Mouse (Mus musculus) ES-E14 (cell line): ENCODE measurements around the gene Gm11084. TPM values are rescaled to one million over a fixed set of nuclear protein-coding genes. Genes with fewer than 3 reads are reported as not detected.

Experiments used
- DNase-seq: peaks from one replicate; pipeline ENCODE4 v3.0.0-alpha.2; 2013; ENCODE audit warnings: low read depth, low spot score
- H3K27ac ChIP-seq: 2 replicates; pipeline ENCODE4 v1.5.1; 2012; ENCODE audit warnings: low read depth, mild to moderate bottlenecking, low read length, moderate library complexity, mixed read lengths; ENCODE audit not compliant: poor library complexity, insufficient read depth, severe bottlenecking
- H3K36me3 ChIP-seq: 2 replicates; pipeline ENCODE4 v1.6.1; 2012; ENCODE audit warnings: mild to moderate bottlenecking, low read length, moderate library complexity, mixed read lengths; ENCODE audit not compliant: control insufficient read depth, poor library complexity, insufficient read depth, severe bottlenecking
- H3K4me1 ChIP-seq, 2 experiments: fragments of 150-350 bp in 1 of 2; sonication (generic) in 1 of 2; 2 replicates each; pipeline ENCODE4 v1.6.1; 2012; ENCODE audit warnings: low read length in 2 of 2, mild to moderate bottlenecking in 1 of 2, mixed read lengths in 1 of 2; ENCODE audit not compliant: control insufficient read depth in 2 of 2, insufficient read depth in 2 of 2, poor library complexity in 1 of 2
- H3K4me3 ChIP-seq, 2 experiments: fragments of 150-350 bp in 1 of 2; sonication (generic) in 1 of 2; 2 replicates each; pipeline ENCODE4 v1.5.1; 2012; ENCODE audit warnings: low read length in 2 of 2, low read depth in 1 of 2, mild to moderate bottlenecking in 1 of 2, mixed read lengths in 1 of 2; ENCODE audit not compliant: insufficient read depth in 1 of 2, poor library complexity in 1 of 2, severe bottlenecking in 1 of 2
- H3K9ac ChIP-seq: 2 replicates; pipeline ENCODE4 v1.6.1; 2012; ENCODE audit warnings: low read depth, mild to moderate bottlenecking, low read length, mixed read lengths; ENCODE audit not compliant: poor library complexity, insufficient read depth, severe bottlenecking
- H3K9me3 ChIP-seq: fragments of 150-350 bp; sonication (generic); 2 replicates; pipeline ENCODE4 v1.6.1; 2012; ENCODE audit warnings: low read depth, mild to moderate bottlenecking, low read length; ENCODE audit not compliant: control insufficient read depth, insufficient read depth
- CHD2 ChIP-seq: IDR thresholded peaks from 2 replicates; pipeline ENCODE4 v1.6.1; 2014; ENCODE audit warnings: mild to moderate bottlenecking, low read depth, low read length, inconsistent platforms
- HCFC1 ChIP-seq: IDR thresholded peaks from 2 replicates; pipeline ENCODE4 v1.6.1; 2012; ENCODE audit warnings: low read length, inconsistent platforms, borderline replicate concordance; ENCODE audit not compliant: insufficient read depth
- MAFK ChIP-seq: IDR thresholded peaks from 2 replicates; pipeline ENCODE4 v1.6.1; 2014; ENCODE audit warnings: mild to moderate bottlenecking, low read depth, low read length, inconsistent platforms; ENCODE audit not compliant: insufficient read depth
- ZC3H11A ChIP-seq: IDR thresholded peaks from 2 replicates; pipeline ENCODE4 v1.6.1; 2012; ENCODE audit warnings: low read depth, mild to moderate bottlenecking, inconsistent platforms, low read length, borderline replicate concordance
- ZNF384 ChIP-seq: IDR thresholded peaks from 2 replicates; pipeline ENCODE4 v1.6.1; 2012; ENCODE audit warnings: low read depth, low read length, inconsistent platforms
- in situ Hi-C, 2 experiments: fragments of 600-800 bp; cut with MboI; formaldehyde crosslinking; loops; one replicate each; pipeline ENCODE4 v1.15.1; 2025; ENCODE audit warnings: low sequenced_read_pairs in 2 of 2, inconsistent platforms in 1 of 2; ENCODE audit not compliant: unreplicated experiment in 2 of 2
- total RNA-seq: library from RNA; depleted of rRNA; stranded (reverse); fragments of 300-350 nt; gene quantifications from 2 replicates; pipeline ENCODE4 v1.2.3, GENCODE M21; 2012

The Gm11084 gene
- total RNA-seq, 1 experiment, result not detected

- DNase-seq, result no peak
- no peaks in the 10 kb centered on the region for H3K36me3 ChIP-seq
- TF ChIP-seq ZC3H11A (no peak), MAFK (no peak), HCFC1 (no peak), CHD2 (no peak), ZNF384 (no peak)
- no peak overlapping the region for H3K9ac ChIP-seq
- H3K9me3 ChIP-seq, result no peaks in the 10 kb centered on the region
- peak overlapping the region; percentile 96 to 99; a peak in 3 of 4 replicates for H3K4me3 ChIP-seq
- H3K27ac ChIP-seq, result peak overlapping the region; percentile 20; the same call in 1 of the 2 replicates
- H3K4me1 ChIP-seq, result peaks cover 11 to 19% of the 10 kb centered on the region in 2 experiments
- in situ Hi-C loops, result no loop called here
Measured at GRCm38 (mm10) chr2:72981441-72982109, 4.9 kb downstream of the Gm11084 start.

- Histone ChIP-seq H3K9me3 (no peaks in the 10 kb centered on the region), H3K4me3 (peak overlapping the region; percentile 96 to 99), H3K4me1 (peaks cover 11 to 16% of the 10 kb centered on the region in 2 experiments), H3K36me3 (no peaks in the 10 kb centered on the region), H3K27ac (peak overlapping the region; percentile 100), H3K9ac (peak overlapping the region; percentile 99)
- in situ Hi-C loops, result no loop called here
- TF ChIP-seq ZC3H11A (no peak), HCFC1 (no peak), CHD2 (no peak), ZNF384 (no peak), MAFK (no peak)
- DNase-seq, result no peak
Measured at GRCm38 (mm10) chr2:72981075-72981420, 5.5 kb downstream of the Gm11084 start.

GRCm38 (mm10) chr2:72980337-72981074 lies 6.0 kb downstream of the Gm11084 start, which contains the start of gene Sp3:
Gene Sp3, minus strand, starts transcription at chr2:72980446.
- no peaks in the 10 kb centered on the region for H3K36me3 ChIP-seq
- 0 out of 2 replicates have a peak, but pooled peaks have one; percentile 25 for TF ChIP-seq HCFC1
- no peak for TF ChIP-seq ZC3H11A
- TF ChIP-seq MAFK, result no peak
- peak; percentile 76 for TF ChIP-seq ZNF384
- TF ChIP-seq CHD2, result peak; percentile 84
- H3K9me3 ChIP-seq, result no peaks in the 10 kb centered on the region
- H3K4me3 ChIP-seq, result peak within 1 kb of the TSS; percentile 96 to 99
- DNase-seq, result peak; percentile 94
- peak within 1 kb of the TSS; percentile 100 for H3K27ac ChIP-seq
- in situ Hi-C loops, result no loop called here
- H3K4me1 ChIP-seq, result peaks cover 8 to 14% of the 10 kb centered on the region in 2 experiments
- peak within 1 kb of the TSS; percentile 100 for H3K9ac ChIP-seq

GRCm38 (mm10) chr2:72979659-72980071 lies 6.9 kb downstream of the Gm11084 start:
- in situ Hi-C loops, result no loop called here
- no peaks in the 10 kb centered on the region for H3K9me3 ChIP-seq
- peak overlapping the region; percentile 100 for H3K27ac ChIP-seq
- TF ChIP-seq ZNF384 (no peak), MAFK (no peak), HCFC1 (no peak), ZC3H11A (no peak), CHD2 (no peak)
- H3K4me3 ChIP-seq, result peak overlapping the region; percentile 96 to 99
- peaks cover 4 to 10% of the 10 kb centered on the region in 2 experiments; a peak in 3 of 4 replicates for H3K4me1 ChIP-seq
- DNase-seq, result peak; percentile 57
- H3K36me3 ChIP-seq, result no peaks in the 10 kb centered on the region
- peak overlapping the region; percentile 100 for H3K9ac ChIP-seq
